Mouse (Mus musculus): ENCODE results near the gene Podn.

Gene Podn

GRCm38 (mm10) chr4:108079191-108079590 lies 17.1 kb downstream of the Podn start:
- DNase-seq (ENCODE audit: low read depth), result peak; percentile 22

- no peak for DNase-seq (ENCODE audit: low read depth)
Observed at GRCm38 (mm10) chr4:108077224-108077955, 18.9 kb downstream of the Podn start.

DNA sequence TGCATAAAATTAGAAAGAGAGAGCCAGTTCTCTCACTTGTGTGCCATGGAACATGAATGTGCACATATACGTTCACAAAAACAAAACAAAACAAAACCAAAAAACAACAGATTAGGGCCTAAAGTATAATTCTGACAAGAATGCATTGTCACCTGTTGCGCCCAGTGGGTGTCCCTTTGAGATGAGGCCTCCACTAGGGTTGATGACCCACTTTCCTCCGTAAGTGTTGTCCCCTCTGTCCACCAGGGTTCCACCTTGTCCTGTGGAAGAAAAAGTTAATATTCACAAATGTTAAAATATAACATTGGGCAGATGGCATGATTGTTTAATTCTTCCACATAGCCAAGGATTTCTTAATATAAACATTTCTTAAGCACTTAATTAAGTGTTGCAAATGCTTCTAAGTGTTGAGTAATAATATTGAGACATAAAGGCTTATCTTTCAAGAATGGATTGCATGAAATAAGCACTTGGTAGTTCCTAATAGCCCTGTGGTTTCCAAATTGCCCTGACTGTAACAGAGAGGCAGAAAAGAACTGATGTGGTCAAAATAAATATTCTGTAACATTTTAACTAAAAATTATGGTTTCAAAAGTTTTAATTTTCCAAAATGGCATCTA lies 21.9 kb downstream of the Podn start:
- DNase-seq (ENCODE audit: low read depth), result peak; percentile 67

DNA sequence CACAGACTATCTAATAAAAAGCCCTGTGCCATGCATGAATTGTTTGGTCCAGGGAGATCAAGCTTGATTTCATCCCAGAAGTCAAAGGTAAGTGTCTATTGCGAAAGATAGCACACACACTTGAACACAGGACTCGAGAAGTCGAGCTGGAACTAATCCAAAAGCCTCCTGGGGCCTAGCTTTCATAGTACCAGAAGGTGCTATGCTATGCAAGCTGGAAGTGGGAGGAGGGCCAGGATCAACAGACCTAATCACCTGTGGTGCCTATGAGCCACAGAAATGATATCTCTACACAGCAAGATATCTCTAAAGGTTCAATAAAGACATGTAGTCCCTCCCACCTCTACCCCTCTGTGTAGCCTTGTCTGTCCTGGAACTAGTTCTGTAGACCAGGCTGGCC lies 24.2 kb downstream of the Podn start:
- no peak for DNase-seq (ENCODE audit: low read depth)

GRCm38 (mm10) chr4:108071235-108071901 lies 24.9 kb downstream of the Podn start:
- peak; percentile 94 for DNase-seq (ENCODE audit: low read depth)

GRCm38 (mm10) chr4:108070723-108071122 lies 25.5 kb downstream of the Podn start:
- no peak for DNase-seq (ENCODE audit: low read depth)

DNA sequence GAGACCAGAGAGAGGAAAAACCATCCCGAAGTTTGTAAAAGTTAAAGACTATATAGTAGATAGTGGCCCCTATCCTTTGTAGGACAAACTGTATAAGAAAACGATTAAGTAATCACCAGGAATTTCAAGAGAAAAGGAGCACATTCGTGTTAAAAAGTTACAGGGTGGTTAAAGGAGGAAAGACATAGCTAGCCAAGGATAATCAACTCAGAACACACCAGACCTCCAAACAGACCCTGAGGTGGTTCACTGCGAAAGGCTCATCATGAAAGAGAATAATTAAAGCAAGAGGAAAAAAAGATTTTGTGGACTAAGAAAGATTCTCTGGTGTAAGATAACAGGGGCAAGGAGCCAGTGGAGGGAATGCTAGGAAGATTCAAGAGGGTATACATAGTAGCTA lies 26.0 kb downstream of the Podn start:
- DNase-seq (ENCODE audit: low read depth), result no peak

- no peak for DNase-seq (ENCODE audit: low read depth)
Observed at GRCm38 (mm10) chr4:108068081-108068480, 28.2 kb downstream of the Podn start.

- no peak for DNase-seq (ENCODE audit: low read depth)
Observed at GRCm38 (mm10) chr4:108067261-108067660, 29.0 kb downstream of the Podn start.

DNA sequence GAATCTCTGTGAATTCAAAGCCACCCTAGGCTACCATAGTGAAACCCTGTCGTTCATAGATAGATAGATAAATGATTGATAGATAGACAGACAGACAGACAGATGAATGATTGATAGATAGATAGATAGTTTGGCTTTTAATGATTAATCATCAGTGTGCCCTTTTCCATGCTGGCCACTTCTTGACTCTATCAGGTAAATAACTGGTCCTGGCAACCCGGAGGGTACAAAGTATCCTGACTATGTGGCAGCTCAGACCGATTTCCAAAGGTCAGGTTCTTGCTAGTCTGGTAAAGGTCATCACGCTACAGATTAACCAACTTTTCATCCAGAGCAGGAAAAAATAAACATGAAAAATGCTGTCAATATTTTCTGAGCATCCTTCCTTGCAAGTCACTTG lies 29.7 kb downstream of the Podn start:
- DNase-seq (ENCODE audit: low read depth), result no peak

DNA sequence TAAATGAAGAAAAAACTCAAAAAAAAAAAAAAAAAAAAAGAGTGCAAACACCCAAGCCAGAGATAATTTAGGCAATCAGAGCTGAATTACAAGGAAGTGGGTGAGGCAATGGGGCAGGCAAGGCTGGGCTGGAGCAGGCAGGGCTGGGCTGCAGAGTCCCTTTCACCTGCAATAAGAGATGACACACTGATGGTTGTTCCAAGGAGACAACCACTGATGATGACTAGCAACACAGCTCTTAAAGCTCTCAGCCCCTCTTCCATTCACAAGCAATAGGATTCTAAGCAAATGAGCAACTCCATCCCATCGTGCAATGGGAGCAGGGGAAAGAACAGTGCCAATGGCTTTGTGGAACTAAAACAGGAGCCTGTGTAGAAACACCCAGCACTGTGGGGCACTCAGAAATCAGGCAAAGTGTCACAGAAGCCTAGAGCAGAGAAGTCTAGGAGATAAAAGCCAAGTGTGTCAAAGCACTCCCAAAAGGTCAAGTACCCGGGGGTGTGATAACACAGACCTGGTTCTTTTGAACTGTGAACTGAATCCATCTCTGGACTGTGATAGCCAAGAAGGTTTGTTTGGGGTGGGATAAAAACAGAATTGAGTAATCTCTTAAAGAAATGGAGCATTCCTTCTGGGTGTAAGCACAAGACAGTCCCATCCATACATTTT lies 30.9 kb downstream of the Podn start:
- DNase-seq (ENCODE audit: low read depth), result peak; percentile 28

DNA sequence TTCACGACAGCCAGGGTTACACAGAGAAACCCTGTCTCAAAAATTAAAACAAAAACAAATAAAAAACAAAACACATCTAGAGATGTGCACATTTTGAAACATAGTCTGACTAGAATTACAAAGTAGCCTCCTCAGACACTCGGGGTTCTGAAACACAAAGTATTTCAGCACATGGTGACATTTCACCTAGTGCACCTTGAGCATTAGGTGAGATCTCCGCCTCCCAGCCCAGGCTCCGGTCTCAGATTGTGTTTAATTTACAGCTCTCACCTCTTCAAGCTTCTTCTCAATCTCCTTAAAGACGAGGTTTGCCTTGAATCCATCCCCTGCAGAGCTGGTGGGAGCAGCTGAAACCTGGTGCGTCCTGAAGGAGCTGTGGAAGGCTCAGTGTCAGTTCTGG lies 32.6 kb downstream of the Podn start:
- no peak for DNase-seq (ENCODE audit: low read depth)

GRCm38 (mm10) chr4:108062524-108062923 lies 33.7 kb downstream of the Podn start:
- DNase-seq (ENCODE audit: low read depth), result no peak

DNA sequence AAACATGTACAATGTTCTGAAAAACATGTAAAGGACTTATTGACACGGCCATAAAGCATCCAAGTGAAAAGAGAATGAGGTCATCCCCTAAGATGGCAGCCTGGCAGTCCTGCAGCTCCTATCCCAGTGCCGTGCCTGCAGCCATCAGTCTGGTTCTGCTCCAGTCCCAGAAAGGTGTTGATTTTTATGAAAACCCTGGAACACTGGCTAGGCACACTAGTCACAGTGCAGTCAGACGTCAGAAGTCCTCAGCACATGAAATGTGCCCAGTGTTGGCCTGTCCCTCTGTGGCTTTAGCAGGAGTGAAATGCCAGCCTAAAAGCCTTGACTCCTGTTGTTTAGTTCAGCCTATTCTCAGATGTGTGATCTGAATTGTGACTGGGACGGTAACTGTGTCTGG lies 35.5 kb downstream of the Podn start:
- DNase-seq (ENCODE audit: low read depth), result no peak

DNA sequence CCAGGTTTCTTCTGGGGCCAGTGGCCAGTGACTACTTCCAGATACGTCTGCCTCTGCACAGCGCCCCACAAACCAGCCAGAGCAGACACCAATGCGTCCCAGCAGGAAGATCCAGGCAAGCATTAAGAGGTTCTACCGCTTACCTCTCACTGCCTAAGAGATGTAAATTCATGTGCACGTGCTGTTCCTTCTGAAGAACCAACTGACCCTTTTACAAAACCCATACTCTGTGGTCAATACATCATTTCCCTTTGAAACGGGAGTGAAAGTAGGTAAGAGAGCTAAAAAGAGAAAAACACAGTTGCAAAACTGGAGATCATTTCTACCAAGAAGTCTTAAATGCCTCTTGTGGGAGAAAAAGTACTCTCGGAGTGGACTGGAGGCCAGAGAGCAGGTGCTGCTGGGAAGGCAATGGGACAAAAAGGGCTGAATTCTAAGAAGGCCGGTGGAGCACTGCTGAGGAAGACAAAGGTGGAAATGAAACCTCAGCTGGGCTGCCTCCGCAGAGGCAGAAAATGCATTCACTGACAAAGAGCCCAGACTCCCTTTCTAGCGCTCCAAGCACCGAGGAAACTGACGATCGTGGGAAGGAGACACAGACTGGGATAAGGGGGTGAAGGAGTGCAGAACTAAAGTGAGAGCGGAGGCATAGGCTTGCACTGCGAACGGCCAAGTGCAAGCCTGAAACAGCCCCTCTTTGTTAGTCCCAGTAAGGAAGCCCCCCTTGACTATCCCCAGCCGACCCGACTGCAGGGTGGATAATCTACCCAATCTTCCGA lies 36.5 kb downstream of the Podn start:
- DNase-seq (ENCODE audit: low read depth), result peak; percentile 45

GRCm38 (mm10) chr4:108058166-108058565 lies 38.1 kb downstream of the Podn start:
- DNase-seq (ENCODE audit: low read depth), result peak; percentile 97

- no peak for DNase-seq (ENCODE audit: low read depth)
Observed at GRCm38 (mm10) chr4:108057247-108057646, 39.0 kb downstream of the Podn start.

DNA sequence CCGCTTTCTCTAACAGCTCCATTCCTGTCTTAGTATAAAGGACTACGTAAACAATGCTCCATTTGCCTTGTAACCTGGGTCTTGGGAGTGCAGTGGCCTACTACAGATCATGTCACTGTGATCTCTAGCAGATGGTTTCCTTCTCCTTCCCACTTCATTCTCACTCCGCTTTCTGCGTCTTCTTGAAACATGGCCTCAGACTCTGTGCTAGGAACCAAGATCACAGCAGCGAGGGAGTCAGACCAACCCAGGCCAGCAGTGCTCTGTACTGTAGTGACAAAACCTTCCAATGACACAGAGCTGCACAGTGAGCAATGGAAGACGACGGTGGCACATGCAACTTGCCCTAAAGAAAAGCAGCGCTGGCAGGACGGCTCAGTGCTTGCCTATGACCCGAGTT lies 40.4 kb downstream of the Podn start:
- no peak for DNase-seq (ENCODE audit: low read depth)

DNA sequence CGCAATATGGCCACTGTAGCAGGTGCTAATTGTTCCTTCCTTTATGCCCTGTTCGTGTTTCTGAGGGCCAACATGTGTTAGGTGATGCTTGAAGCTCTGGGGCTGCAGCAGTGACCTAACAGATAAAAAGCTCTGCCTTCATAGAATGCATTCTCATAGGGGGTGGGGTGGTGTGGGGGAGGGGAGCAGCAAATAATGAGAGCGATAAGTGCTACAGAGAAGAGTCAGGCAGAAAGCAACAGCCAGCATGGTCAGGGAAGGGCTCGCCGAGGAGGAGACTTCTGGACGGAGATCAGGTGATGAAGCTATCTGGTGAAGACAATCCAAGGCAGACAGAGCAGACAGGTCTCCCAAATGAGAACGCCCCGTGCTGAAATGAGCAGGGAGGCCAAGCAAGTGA lies 43.6 kb downstream of the Podn start:
- no peak for DNase-seq (ENCODE audit: low read depth)

DNA sequence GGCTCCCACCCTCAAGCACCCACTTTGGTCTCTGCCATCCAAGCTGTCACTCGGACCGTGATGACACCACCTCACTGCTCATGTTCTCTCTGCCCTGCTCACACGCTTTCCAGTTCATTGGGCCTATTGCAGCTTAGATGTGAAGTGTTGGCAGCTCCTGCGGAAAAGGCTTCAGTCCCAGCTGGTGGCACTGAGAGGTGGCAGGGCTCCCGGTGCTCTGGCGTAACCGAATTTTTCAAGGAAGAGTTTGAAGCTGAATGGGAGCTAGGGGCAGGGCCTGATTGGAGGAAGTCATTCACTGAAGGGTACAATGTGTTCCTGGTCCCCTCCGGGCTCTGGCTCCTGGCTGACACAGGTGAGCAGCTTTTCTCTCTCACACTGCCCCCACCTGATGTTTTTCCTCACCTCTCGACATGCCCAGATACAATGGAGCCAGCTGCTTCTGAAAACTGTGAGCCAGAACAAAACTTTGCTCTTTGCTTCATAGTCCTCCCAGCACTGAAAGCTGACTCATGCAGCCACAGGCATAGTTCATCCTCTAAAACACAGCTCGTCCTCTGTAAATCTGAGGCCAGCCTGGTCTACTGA lies 44.5 kb downstream of the Podn start:
- no peak for DNase-seq (ENCODE audit: low read depth)

DNA sequence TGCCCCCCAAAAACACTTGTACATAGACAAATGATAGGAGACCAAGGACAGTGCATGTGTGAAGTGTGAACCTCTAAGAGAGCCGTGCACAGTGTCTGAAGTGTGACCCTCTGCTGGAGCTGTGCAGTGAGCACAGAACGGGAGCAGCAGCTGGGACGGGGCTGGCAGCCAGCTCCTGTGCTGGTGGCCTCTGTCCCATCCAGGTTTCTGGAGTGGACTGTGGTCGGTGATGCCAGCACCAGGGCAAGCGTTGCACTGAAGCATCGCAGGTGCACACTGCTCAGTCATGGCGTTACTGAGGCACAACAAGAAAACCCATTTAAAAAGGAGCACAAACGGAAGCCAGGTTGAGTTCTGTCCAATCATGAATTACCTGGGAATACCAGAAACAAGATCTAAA lies 50.1 kb downstream of the Podn start:
- no peak for DNase-seq (ENCODE audit: low read depth)

Measured in 416B (cell line).